In the genomic region with DNA sequence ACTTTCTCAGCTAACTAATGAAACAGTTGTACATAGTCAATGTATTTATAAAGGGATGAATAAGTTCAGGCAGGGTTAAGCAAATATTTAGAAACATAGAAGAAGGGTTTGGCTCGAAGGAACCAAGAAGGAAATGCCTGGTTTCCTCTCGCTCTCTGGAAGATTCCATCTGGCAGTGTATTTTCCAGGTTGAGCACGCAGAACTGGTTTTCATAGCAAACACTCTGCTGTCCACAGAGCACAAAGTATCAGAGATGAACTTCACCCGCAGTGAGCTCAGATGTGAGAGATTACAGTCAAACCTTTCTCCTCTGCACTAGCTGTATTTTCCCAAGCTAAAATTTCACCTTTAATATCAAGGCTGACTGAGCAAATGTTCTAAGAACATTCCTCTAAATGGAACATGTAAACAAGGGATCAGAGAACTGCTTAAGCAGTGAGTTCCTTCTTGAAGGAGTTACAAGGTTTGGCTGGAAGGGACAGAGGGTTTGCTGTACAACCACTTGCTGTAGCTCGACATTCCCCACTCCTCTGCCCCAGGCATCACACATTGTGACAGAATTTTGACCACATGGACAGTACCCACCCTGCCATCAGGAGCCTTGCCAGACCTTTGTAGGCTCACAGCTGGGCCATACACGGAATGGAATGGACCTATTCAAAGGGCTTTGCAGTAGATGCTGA, we compare ENCODE assay signal across 21 mouse cellular contexts. TPM values are rescaled to one million over a fixed set of nuclear protein-coding genes. Genes with fewer than 3 reads are reported as not detected.
DNase-seq lines count a peak whose midpoint lies in the region; ATAC-seq and TF ChIP-seq lines count a peak whose summit lies in the region.
"Had no signal": no experiment of that assay in that cellular context is flagged by ENCODE, and none has a peak within 500 bp of the region (broad histone marks: within the 10 kb centered on the region; RNA-seq: fewer than 3 reads in every experiment).

No protein-coding gene starts in this region.

- no peak overlapping the region for H3K4me2 ChIP-seq in embryonic facial prominence, embryonic 14.5 days (ENCODE audit: low read depth, low read length)
- no peak overlapping the region for H3K4me2 ChIP-seq in kidney, embryonic 14.5 days (replicated peaks; ENCODE audit: low read depth, low read length)
- H3K4me2 ChIP-seq in midbrain, embryonic 11.5 days, result no peak overlapping the region
- no peak overlapping the region for H3K4me2 ChIP-seq in midbrain, postnatal 0 days (ENCODE audit: low read depth, low read length, poor library complexity, severe bottlenecking)
- no peak overlapping the region for H3K4me2 ChIP-seq in forebrain, embryonic 14.5 days (ENCODE audit: low read length)
- H3K4me2 ChIP-seq: embryonic facial prominence, embryonic 12.5 days; hindbrain, embryonic 13.5 days; neural tube, embryonic 12.5 days had no signal

- TF ChIP-seq CTCF in midbrain, postnatal 0 days (IDR thresholded peaks at IDR 0.05), result no peak

- peak; percentile 45 for DNase-seq in embryonic facial prominence, embryonic 14.5 days (ENCODE audit: low spot score)
- no peak for DNase-seq in embryonic facial prominence, embryonic 10.5 days (ENCODE audit: low spot score)
- DNase-seq in kidney, adult 8-10 months, result no peak
- DNase-seq in midbrain, embryonic 11.5 days (ENCODE audit: low spot score, missing footprints), result peak; percentile 78
- DNase-seq in midbrain, postnatal 0 days (ENCODE audit: low spot score), result no peak
- no peak for DNase-seq in forebrain, embryonic 14.5 days (ENCODE audit: low spot score)
- DNase-seq in embryo, embryonic 11 days, result no peak
- DNase-seq: cerebellum, postnatal 25 days; thymus, adult 2 months had no signal

- no peaks in the 10 kb centered on the region for H3K36me3 ChIP-seq in embryonic facial prominence, embryonic 14.5 days (ENCODE audit: control insufficient read depth, insufficient read depth, low read length)
- no peaks in the 10 kb centered on the region for H3K36me3 ChIP-seq in embryonic facial prominence, embryonic 10.5 days (replicated peaks)
- H3K36me3 ChIP-seq in kidney, embryonic 14.5 days (ENCODE audit: control insufficient read depth, insufficient read depth, low read length), result no peaks in the 10 kb centered on the region
- no peaks in the 10 kb centered on the region for H3K36me3 ChIP-seq in midbrain, embryonic 11.5 days (ENCODE audit: control insufficient read depth, insufficient read depth, low read length)
- no peaks in the 10 kb centered on the region for H3K36me3 ChIP-seq in midbrain, postnatal 0 days (ENCODE audit: insufficient read depth, low read length)
- H3K36me3 ChIP-seq in forebrain, embryonic 14.5 days (ENCODE audit: control insufficient read depth, insufficient read depth, low read length), result no peaks in the 10 kb centered on the region; the same call in 1 of the 2 replicates
- H3K36me3 ChIP-seq: embryonic facial prominence, embryonic 12.5 days; neural tube, embryonic 12.5 days had no signal

- H3K9ac ChIP-seq in embryonic facial prominence, embryonic 14.5 days (ENCODE audit: low read depth, low read length), result no peak overlapping the region
- no peak overlapping the region for H3K9ac ChIP-seq in kidney, embryonic 14.5 days (ENCODE audit: low read depth, low read length)
- H3K9ac ChIP-seq in midbrain, embryonic 11.5 days (ENCODE audit: low read length), result no peak overlapping the region
- H3K9ac ChIP-seq in midbrain, postnatal 0 days (replicated peaks; ENCODE audit: low read length, poor library complexity, severe bottlenecking), result no peak overlapping the region
- no peak overlapping the region for H3K9ac ChIP-seq in forebrain, embryonic 14.5 days (ENCODE audit: low read length)
- H3K9ac ChIP-seq: embryonic facial prominence, embryonic 12.5 days; hindbrain, embryonic 13.5 days; neural tube, embryonic 12.5 days had no signal

- no peaks in the 10 kb centered on the region for H3K9me3 ChIP-seq in embryonic facial prominence, embryonic 14.5 days (ENCODE audit: control insufficient read depth, low read length)
- no peaks in the 10 kb centered on the region for H3K9me3 ChIP-seq in embryonic facial prominence, embryonic 10.5 days
- H3K9me3 ChIP-seq in kidney, embryonic 14.5 days (ENCODE audit: control insufficient read depth, low read length), result no peaks in the 10 kb centered on the region
- no peaks in the 10 kb centered on the region for H3K9me3 ChIP-seq in midbrain, embryonic 11.5 days (ENCODE audit: control insufficient read depth, low read length)
- H3K9me3 ChIP-seq in midbrain, postnatal 0 days (ENCODE audit: low read length), result no peaks in the 10 kb centered on the region
- no peaks in the 10 kb centered on the region for H3K9me3 ChIP-seq in forebrain, embryonic 14.5 days (replicated peaks; ENCODE audit: control insufficient read depth, low read length)
- H3K9me3 ChIP-seq: embryonic facial prominence, embryonic 12.5 days; forebrain, embryonic 10.5 days; hindbrain, embryonic 13.5 days; neural tube, embryonic 12.5 days had no signal

- 50% methylated on average over 6 of the region's 6 CpGs for WGBS in embryonic facial prominence, embryonic 14.5 days
- 69% methylated on average over 6 of the region's 6 CpGs for WGBS in embryonic facial prominence, embryonic 10.5 days
- WGBS in kidney, embryonic 14.5 days, result 39% methylated on average over 6 of the region's 6 CpGs
- WGBS in midbrain, embryonic 11.5 days, result 79% methylated on average over 6 of the region's 6 CpGs
- 77% methylated on average over 6 of the region's 6 CpGs for WGBS in midbrain, postnatal 0 days
- 81% methylated on average over 6 of the region's 6 CpGs for WGBS in forebrain, embryonic 14.5 days

- no peaks in the 10 kb centered on the region for H3K27me3 ChIP-seq in embryonic facial prominence, embryonic 14.5 days (replicated peaks; ENCODE audit: control insufficient read depth, insufficient read depth, low read length)
- H3K27me3 ChIP-seq in embryonic facial prominence, embryonic 10.5 days (replicated peaks; ENCODE audit: low read depth, poor library complexity, severe bottlenecking), result no peaks in the 10 kb centered on the region
- H3K27me3 ChIP-seq in kidney, embryonic 14.5 days (ENCODE audit: control insufficient read depth, insufficient read depth, low read length), result no peaks in the 10 kb centered on the region
- no peaks in the 10 kb centered on the region for H3K27me3 ChIP-seq in midbrain, embryonic 11.5 days (ENCODE audit: control insufficient read depth, insufficient read depth, low read length)
- H3K27me3 ChIP-seq in midbrain, postnatal 0 days (ENCODE audit: insufficient read depth, low read length), result no peaks in the 10 kb centered on the region
- no peaks in the 10 kb centered on the region for H3K27me3 ChIP-seq in forebrain, embryonic 14.5 days (replicated peaks; ENCODE audit: control insufficient read depth, insufficient read depth, low read length)
- H3K27me3 ChIP-seq: embryonic facial prominence, embryonic 12.5 days; hindbrain, embryonic 13.5 days; neural tube, embryonic 12.5 days had no signal

- no peak overlapping the region for H3K27ac ChIP-seq in embryonic facial prominence, embryonic 14.5 days (replicated peaks; ENCODE audit: low read depth, low read length)
- no peak overlapping the region for H3K27ac ChIP-seq in embryonic facial prominence, embryonic 10.5 days (replicated peaks)
- no peak overlapping the region for H3K27ac ChIP-seq in kidney, embryonic 14.5 days (ENCODE audit: low read depth, low read length)
- no peak overlapping the region for H3K27ac ChIP-seq in midbrain, embryonic 11.5 days (ENCODE audit: low read depth, low read length)
- no peak overlapping the region for H3K27ac ChIP-seq in midbrain, postnatal 0 days (ENCODE audit: low read depth, low read length)
- H3K27ac ChIP-seq in forebrain, embryonic 14.5 days (ENCODE audit: low read depth, low read length), result no peak overlapping the region
- H3K27ac ChIP-seq: embryonic facial prominence, embryonic 12.5 days; forebrain, embryonic 10.5 days; hindbrain, embryonic 13.5 days; macrophage; neural tube, embryonic 12.5 days had no signal

- no peaks in the 10 kb centered on the region for H3K4me1 ChIP-seq in embryonic facial prominence, embryonic 14.5 days (ENCODE audit: control insufficient read depth, insufficient read depth, low read length)
- peaks cover 10% of the 10 kb centered on the region; the same call in 1 of the 2 replicates for H3K4me1 ChIP-seq in embryonic facial prominence, embryonic 10.5 days
- H3K4me1 ChIP-seq in kidney, embryonic 14.5 days (ENCODE audit: control insufficient read depth, insufficient read depth, low read length), result 0 out of 2 replicates have a peak, but pooled peaks cover 3% of the 10 kb centered on the region
- H3K4me1 ChIP-seq in midbrain, embryonic 11.5 days (ENCODE audit: control insufficient read depth, insufficient read depth, low read length), result no peaks in the 10 kb centered on the region
- H3K4me1 ChIP-seq in midbrain, postnatal 0 days (ENCODE audit: insufficient read depth, low read length), result no peaks in the 10 kb centered on the region
- H3K4me1 ChIP-seq in forebrain, embryonic 14.5 days (ENCODE audit: control insufficient read depth, insufficient read depth, low read length), result no peaks in the 10 kb centered on the region
- H3K4me1 ChIP-seq: hindbrain, embryonic 13.5 days; neural tube, embryonic 12.5 days had no signal

- ATAC-seq in embryonic facial prominence, embryonic 14.5 days (ENCODE audit: low read depth), result peak; percentile 41; the same call in 1 of the 2 replicates
- ATAC-seq in kidney, embryonic 14.5 days (ENCODE audit: low FRiP score, low TSS enrichment), result 0 out of 2 replicates have a peak, but pooled peaks have one; percentile 24
- no peak for ATAC-seq in midbrain, embryonic 11.5 days (ENCODE audit: low FRiP score)
- no peak for ATAC-seq in midbrain, postnatal 0 days (ENCODE audit: low FRiP score)
- no peak for ATAC-seq in forebrain, embryonic 14.5 days
- ATAC-seq: midbrain, embryonic 16.5 days had no signal

- no peak overlapping the region for H3K4me3 ChIP-seq in embryonic facial prominence, embryonic 14.5 days (ENCODE audit: low read depth, low read length)
- H3K4me3 ChIP-seq in embryonic facial prominence, embryonic 10.5 days, result no peak overlapping the region
- H3K4me3 ChIP-seq in kidney, embryonic 14.5 days (ENCODE audit: low read length), result no peak overlapping the region
- H3K4me3 ChIP-seq in midbrain, embryonic 11.5 days (ENCODE audit: low read depth, low read length), result no peak overlapping the region
- no peak overlapping the region for H3K4me3 ChIP-seq in midbrain, postnatal 0 days (ENCODE audit: low read depth, low read length)
- H3K4me3 ChIP-seq in forebrain, embryonic 14.5 days (ENCODE audit: low read depth, low read length), result no peak overlapping the region
- H3K4me3 ChIP-seq: embryonic facial prominence, embryonic 12.5 days; forebrain, embryonic 10.5 days; hindbrain, embryonic 13.5 days; neural tube, embryonic 12.5 days had no signal

RNA-seq across cellular contexts. Expression of a gene that starts 15.8 kb away (rescaled TPM):
- polyA plus RNA-seq in embryonic facial prominence, embryonic 14.5 days (2014; fragmentation: Nextera tagmentation; extraction: Ambion mirVana), result 3.3 and 7.9 TPM in 2 replicates
- polyA plus RNA-seq in embryonic facial prominence, embryonic 10.5 days (2016; fragmentation: Nextera tagmentation; extraction: Ambion mirVana), result not detected in 2 replicates
- 2.1 and 2.8 TPM in 2 replicates for polyA plus RNA-seq in kidney, embryonic 14.5 days (2014; fragmentation: Nextera tagmentation; extraction: Ambion mirVana)
- not detected in 2 replicates for polyA plus RNA-seq in midbrain, embryonic 11.5 days (2014; fragmentation: Nextera tagmentation; extraction: Ambion mirVana)
- total RNA-seq in midbrain, postnatal 0 days (2014; rRNA removed), result not detected in 2 replicates
- polyA plus RNA-seq in midbrain, postnatal 0 days (2015; fragmentation: Nextera tagmentation; extraction: Ambion mirVana), result 0.20 TPM in 1 of 2 replicates, not detected in the other
- not detected in 2 replicates for polyA plus RNA-seq in forebrain, embryonic 14.5 days (2014; fragmentation: Nextera tagmentation; extraction: Ambion mirVana)
- total RNA-seq: adrenal gland, postnatal 4 days; granulocyte monocyte progenitor cell, adult 5-6 weeks; layer of hippocampus, adult 18-20 months; left cerebral cortex, adult 8-10 months had no signal
- polyA plus RNA-seq: forebrain, embryonic 10.5 days; hindbrain, embryonic 13.5 days; macrophage; neural tube, embryonic 12.5 days; spleen, adult 2 months had no signal

RNA-seq across cellular contexts. Expression of a gene that starts 33.8 kb away (rescaled TPM):
- polyA plus RNA-seq in embryonic facial prominence, embryonic 14.5 days (2014; fragmentation: Nextera tagmentation; extraction: Ambion mirVana), result 57.3 and 57.5 TPM in 2 replicates
- 105 and 112 TPM in 2 replicates for polyA plus RNA-seq in embryonic facial prominence, embryonic 10.5 days (2016; fragmentation: Nextera tagmentation; extraction: Ambion mirVana)
- polyA plus RNA-seq in kidney, embryonic 14.5 days (2014; fragmentation: Nextera tagmentation; extraction: Ambion mirVana), result 92.9 and 99.7 TPM in 2 replicates
- polyA plus RNA-seq in midbrain, embryonic 11.5 days (2014; fragmentation: Nextera tagmentation; extraction: Ambion mirVana), result 182 and 213 TPM in 2 replicates
- 293 and 335 TPM in 2 replicates for total RNA-seq in midbrain, postnatal 0 days (2014; rRNA removed)
- polyA plus RNA-seq in midbrain, postnatal 0 days (2015; fragmentation: Nextera tagmentation; extraction: Ambion mirVana), result 420 and 425 TPM in 2 replicates
- 249 and 271 TPM in 2 replicates for polyA plus RNA-seq in forebrain, embryonic 14.5 days (2014; fragmentation: Nextera tagmentation; extraction: Ambion mirVana)

Comparison
In these comparisons a context has a peak if more than half of its experiments do, and no peak if none do; other contexts are left out.
1. DNase-seq: peak in embryonic facial prominence, embryonic 14.5 days (single experiment) and midbrain, embryonic 11.5 days (single experiment); none in embryonic facial prominence, embryonic 10.5 days (single experiment), kidney, adult 8-10 months (0 of 2), midbrain, postnatal 0 days (single experiment), forebrain, embryonic 14.5 days (single experiment) and embryo, embryonic 11 days (single experiment).
2. ATAC-seq: peak in embryonic facial prominence, embryonic 14.5 days (single experiment) and kidney, embryonic 14.5 days (single experiment); none in midbrain, embryonic 11.5 days (single experiment), midbrain, postnatal 0 days (single experiment) and forebrain, embryonic 14.5 days (single experiment).